Mouse (Mus musculus) embryonic facial prominence, embryonic 10.5 days (tissue): ENCODE data around the gene Tbcel. TPM values are rescaled to one million over a fixed set of nuclear protein-coding genes. Genes with fewer than 3 reads are reported as not detected.

ENCODE experiments used
- DNase-seq: peaks from one replicate; pipeline ENCODE4 v3.0.0-alpha.2; 2017; ENCODE audit warnings: low spot score
- H3K27ac ChIP-seq: fragments of 300-500 bp; sonication (generic); replicated peaks from 2 replicates; pipeline ENCODE4 v1.5.1; 2016; ENCODE audit warnings: mild to moderate bottlenecking
- H3K27me3 ChIP-seq: fragments of 300-500 bp; sonication (generic); replicated peaks from 2 replicates; pipeline ENCODE4 v1.6.1; 2016; ENCODE audit warnings: low read depth, mild to moderate bottlenecking; ENCODE audit not compliant: poor library complexity, severe bottlenecking
- H3K36me3 ChIP-seq: fragments of 300-500 bp; sonication (generic); replicated peaks from 2 replicates; pipeline ENCODE4 v1.6.1; 2016; ENCODE audit warnings: mild to moderate bottlenecking, moderate library complexity
- H3K4me1 ChIP-seq: fragments of 300-500 bp; sonication (generic); 2 replicates; pipeline ENCODE4 v1.6.1; 2016
- H3K4me3 ChIP-seq: fragments of 300-500 bp; sonication (generic); 2 replicates; pipeline ENCODE4 v1.5.1; 2016; ENCODE audit warnings: mild to moderate bottlenecking, moderate library complexity
- H3K9me3 ChIP-seq: fragments of 300-500 bp; sonication (generic); 2 replicates; pipeline ENCODE4 v1.6.1; 2016; ENCODE audit warnings: mild to moderate bottlenecking
- WGBS: fragments of 180-500 bp; shearing (Covaris S2); methylation state at CpG from one replicate; pipeline ENCODE4 v1.1.7; 2016; 5-methylcytosine and 5-hydroxymethylcytosine counted together
- microRNA-seq: library from miRNA; unstranded; fragments of <30 nt; microRNA quantifications from one replicate; pipeline ENCODE4, GENCODE M21; 2017
- polyA plus RNA-seq: library from polyadenylated mRNA; unstranded; fragments of >200 nt; fragmentation: Nextera tagmentation; extraction: Ambion mirVana; gene quantifications from 2 replicates; pipeline ENCODE4 v1.2.1, GENCODE M21; 2016

The Tbcel gene
- polyA plus RNA-seq, 1 experiment from 2014 or later = 3.5 TPM

- Histone ChIP-seq H3K36me3 (no peaks in the 10 kb centered on the region), H3K9me3 (no peaks in the 10 kb centered on the region), H3K4me1 (peaks cover 18% of the 10 kb centered on the region), H3K4me3 (no peak overlapping the region), H3K27me3 (no peaks in the 10 kb centered on the region), H3K27ac (no peak overlapping the region)
- no peak for DNase-seq
- WGBS = 88% methylated on average over 8 of the region's 8 CpGs
Measured at GRCm38 (mm10) chr9:42394321-42394720, 113.3 kb downstream of the Tbcel start.

GRCm38 (mm10) chr9:42392927-42393326 lies 114.7 kb downstream of the Tbcel start:
- no peak for DNase-seq
- peaks cover 18% of the 10 kb centered on the region for H3K4me1 ChIP-seq
- H3K27me3 ChIP-seq = no peaks in the 10 kb centered on the region
- 61% methylated on average over 6 of the region's 6 CpGs for WGBS
- H3K4me3 ChIP-seq = no peak overlapping the region
- no peaks in the 10 kb centered on the region for H3K36me3 ChIP-seq
- no peak overlapping the region for H3K27ac ChIP-seq
- H3K9me3 ChIP-seq = no peaks in the 10 kb centered on the region

- Histone ChIP-seq H3K9me3 (no peaks in the 10 kb centered on the region), H3K4me1 (peaks cover 16% of the 10 kb centered on the region), H3K36me3 (no peaks in the 10 kb centered on the region), H3K4me3 (no peak overlapping the region), H3K27me3 (no peaks in the 10 kb centered on the region), H3K27ac (no peak overlapping the region)
- DNase-seq = no peak
- 51% methylated on average over 4 of the region's 4 CpGs for WGBS
Measured at GRCm38 (mm10) chr9:42388490-42388889, 119.1 kb downstream of the Tbcel start.

GRCm38 (mm10) chr9:42387038-42387437 lies 120.6 kb downstream of the Tbcel start:
- peaks cover 9% of the 10 kb centered on the region for H3K4me1 ChIP-seq
- 78% methylated on average over 8 of the region's 8 CpGs for WGBS
- H3K9me3 ChIP-seq = no peaks in the 10 kb centered on the region
- no peaks in the 10 kb centered on the region for H3K36me3 ChIP-seq
- H3K27me3 ChIP-seq = no peaks in the 10 kb centered on the region
- no peak overlapping the region for H3K4me3 ChIP-seq
- DNase-seq = no peak
- no peak overlapping the region for H3K27ac ChIP-seq

GRCm38 (mm10) chr9:42385656-42386055 lies 122.0 kb downstream of the Tbcel start:
- no peaks in the 10 kb centered on the region for H3K4me1 ChIP-seq
- H3K27ac ChIP-seq = no peak overlapping the region
- H3K9me3 ChIP-seq = no peaks in the 10 kb centered on the region
- WGBS = 85% methylated on average over 13 of the region's 13 CpGs
- H3K4me3 ChIP-seq = no peak overlapping the region
- no peaks in the 10 kb centered on the region for H3K27me3 ChIP-seq
- no peak for DNase-seq
- no peaks in the 10 kb centered on the region for H3K36me3 ChIP-seq

- Histone ChIP-seq H3K4me1 (no peaks in the 10 kb centered on the region), H3K27me3 (no peaks in the 10 kb centered on the region), H3K36me3 (no peaks in the 10 kb centered on the region), H3K9me3 (no peaks in the 10 kb centered on the region), H3K4me3 (no peak overlapping the region), H3K27ac (no peak overlapping the region)
- DNase-seq = no peak
- WGBS = 82% methylated on average over 8 of the region's 8 CpGs
Measured at GRCm38 (mm10) chr9:42382628-42383347, 124.8 kb downstream of the Tbcel start.

GRCm38 (mm10) chr9:42382063-42382462 lies 125.5 kb downstream of the Tbcel start:
- Histone ChIP-seq H3K4me3 (no peak overlapping the region), H3K27ac (no peak overlapping the region), H3K36me3 (no peaks in the 10 kb centered on the region), H3K9me3 (no peaks in the 10 kb centered on the region), H3K4me1 (no peaks in the 10 kb centered on the region), H3K27me3 (no peaks in the 10 kb centered on the region)
- DNase-seq = no peak
- WGBS = 82% methylated on average over 5 of the region's 5 CpGs

- H3K9me3 ChIP-seq = no peaks in the 10 kb centered on the region
- no peaks in the 10 kb centered on the region for H3K4me1 ChIP-seq
- no peak overlapping the region for H3K4me3 ChIP-seq
- H3K27me3 ChIP-seq = no peaks in the 10 kb centered on the region
- DNase-seq = no peak
- H3K36me3 ChIP-seq = no peaks in the 10 kb centered on the region
- H3K27ac ChIP-seq = no peak overlapping the region
- WGBS = 89% methylated on average over 4 of the region's 4 CpGs
Measured at GRCm38 (mm10) chr9:42378071-42378470, 129.5 kb downstream of the Tbcel start.

GRCm38 (mm10) chr9:42377656-42378055 lies 130.0 kb downstream of the Tbcel start:
- Histone ChIP-seq H3K27ac (no peak overlapping the region), H3K27me3 (no peaks in the 10 kb centered on the region), H3K36me3 (no peaks in the 10 kb centered on the region), H3K9me3 (no peaks in the 10 kb centered on the region), H3K4me1 (no peaks in the 10 kb centered on the region), H3K4me3 (no peak overlapping the region)
- DNase-seq = no peak
- WGBS = 93% methylated on average over 15 of the region's 15 CpGs

GRCm38 (mm10) chr9:42371670-42372368 lies 135.8 kb downstream of the Tbcel start:
- Histone ChIP-seq H3K4me3 (no peak overlapping the region), H3K9me3 (no peaks in the 10 kb centered on the region), H3K27ac (no peak overlapping the region), H3K36me3 (no peaks in the 10 kb centered on the region), H3K27me3 (no peaks in the 10 kb centered on the region), H3K4me1 (no peaks in the 10 kb centered on the region)
- DNase-seq = no peak
- 85% methylated on average over 6 of the region's 6 CpGs for WGBS

Small RNAs within 50 kb of the gene (microRNA-seq; reads per million reads assigned to microRNA genes)
- not detected for gene Gm44311

Other genes with a start within 250 kb of the Tbcel start
- gene Sc5d, start 243.6 kb downstream of the Tbcel start, polyA plus RNA-seq = 57.7 and 58.1 TPM in 2 replicates
- gene Tecta, start 107.9 kb downstream of the Tbcel start, polyA plus RNA-seq = 0.10 and 0.11 TPM in 2 replicates